Mouse (Mus musculus): ENCODE measurements around the gene Hivep2.

GRCm38 (mm10) chr10:14087316-14087715, 121.4 kb downstream of the Hivep2 start:
- no peak for TF ChIP-seq GATA1 (IDR thresholded peaks at IDR 0.05; ENCODE audit: borderline replicate concordance, low read length)
- TF ChIP-seq FLI1 (IDR thresholded peaks at IDR 0.05; ENCODE audit: low read length), result no peak
